Mouse (Mus musculus) heart, embryonic 11.5 days (tissue): ENCODE data around the gene Arv1. TPM values are rescaled to one million over a fixed set of nuclear protein-coding genes. Genes with fewer than 3 reads are reported as not detected.
A peak's percentile ranks its signal among the peaks of the same experiment; 100 is the strongest.

Source experiments
- ATAC-seq: fragments of 200-750 bp; cut with Nextera tagmentation; replicated peaks from 2 replicates; pipeline ENCODE4 v1.8.0; 2017; ENCODE audit warnings: moderate library complexity; ENCODE audit not compliant: insufficient number of reproducible peaks, low FRiP score, low TSS enrichment
- H3K27ac ChIP-seq: fragments of 300-500 bp; sonication (generic); 2 replicates; pipeline ENCODE4 v1.5.1; 2014; ENCODE audit warnings: mild to moderate bottlenecking, low read depth, low read length
- H3K27me3 ChIP-seq: fragments of 300-500 bp; sonication (generic); 2 replicates; pipeline ENCODE4 v1.6.1; 2014; ENCODE audit warnings: mild to moderate bottlenecking, low read length, mixed read lengths; ENCODE audit not compliant: control insufficient read depth, insufficient read depth
- H3K36me3 ChIP-seq: fragments of 300-500 bp; sonication (generic); 2 replicates; pipeline ENCODE4 v1.6.1; 2014; ENCODE audit warnings: mild to moderate bottlenecking, low read length, moderate library complexity, mixed read lengths; ENCODE audit not compliant: control insufficient read depth, insufficient read depth
- H3K4me1 ChIP-seq: fragments of 300-500 bp; sonication (generic); 2 replicates; pipeline ENCODE4 v1.6.1; 2014; ENCODE audit warnings: low read length; ENCODE audit not compliant: control insufficient read depth, insufficient read depth
- H3K4me2 ChIP-seq: fragments of 300-500 bp; sonication (generic); 2 replicates; pipeline ENCODE4 v1.6.1; 2014; ENCODE audit warnings: mild to moderate bottlenecking, moderate library complexity
- H3K4me3 ChIP-seq: fragments of 300-500 bp; sonication (generic); 2 replicates; pipeline ENCODE4 v1.5.1; 2014; ENCODE audit warnings: low read depth, low read length
- H3K9ac ChIP-seq: fragments of 300-500 bp; sonication (generic); 2 replicates; pipeline ENCODE4 v1.6.1; 2014; ENCODE audit warnings: mild to moderate bottlenecking, low read depth, low read length, moderate library complexity
- H3K9me3 ChIP-seq: fragments of 300-500 bp; sonication (generic); replicated peaks from 2 replicates; pipeline ENCODE4 v1.6.1; 2016; ENCODE audit warnings: low read length; ENCODE audit not compliant: control insufficient read depth
- WGBS: fragments of 180-500 bp; shearing (Covaris S2); extraction: QIAGEN DNeasy Blood & Tissue Kit; methylation state at CpG from one replicate; pipeline ENCODE4 v1.1.7; 2014; ENCODE audit not compliant: insufficient replicate concordance; 5-methylcytosine and 5-hydroxymethylcytosine counted together
- polyA plus RNA-seq: library from polyadenylated mRNA; unstranded; fragments of >200 nt; fragmentation: Nextera tagmentation; extraction: Ambion mirVana; gene quantifications from 2 replicates; pipeline ENCODE4 v1.2.1, GENCODE M21; 2014

Gene Arv1
- polyA plus RNA-seq, 1 experiment from 2014 or later = 20.3 TPM

DNA sequence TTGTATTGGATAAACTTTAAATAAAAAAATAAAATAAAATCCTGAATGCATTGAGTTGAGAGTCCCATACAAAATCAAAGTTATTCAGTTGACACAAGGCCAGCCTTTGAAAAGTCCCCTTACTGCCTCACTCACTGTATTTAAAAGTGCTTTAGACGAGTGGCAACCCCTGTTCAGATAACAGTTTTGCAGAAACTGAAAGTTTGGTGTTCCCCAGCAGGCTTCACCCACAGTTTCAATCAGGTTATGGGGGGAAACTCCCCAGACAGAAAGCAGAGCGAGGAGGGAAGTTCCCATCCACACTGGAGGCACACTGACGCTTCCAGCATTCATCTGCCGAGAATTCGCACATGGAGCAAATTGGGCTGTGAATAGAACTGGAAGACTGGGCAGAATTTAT, 34.7 kb downstream of the Arv1 start:
- H3K36me3 ChIP-seq = no peaks in the 10 kb centered on the region
- H3K27me3 ChIP-seq = peaks cover 16% of the 10 kb centered on the region
- H3K4me3 ChIP-seq = no peak overlapping the region
- H3K9me3 ChIP-seq = no peaks in the 10 kb centered on the region
- H3K4me2 ChIP-seq = no peak overlapping the region
- 0 out of 2 replicates have a peak, but pooled peaks cover 3% of the 10 kb centered on the region for H3K4me1 ChIP-seq
- H3K9ac ChIP-seq = no peak overlapping the region
- ATAC-seq = no peak
- no peak overlapping the region for H3K27ac ChIP-seq
- 55% methylated on average over 5 of the region's 5 CpGs for WGBS

- no peak for ATAC-seq
- H3K4me2 ChIP-seq = no peak overlapping the region
- H3K9ac ChIP-seq = no peak overlapping the region
- H3K27ac ChIP-seq = no peak overlapping the region
- H3K27me3 ChIP-seq = no peaks in the 10 kb centered on the region
- H3K36me3 ChIP-seq = no peaks in the 10 kb centered on the region
- H3K9me3 ChIP-seq = no peaks in the 10 kb centered on the region
- H3K4me3 ChIP-seq = no peak overlapping the region
- no peaks in the 10 kb centered on the region for H3K4me1 ChIP-seq
- 48% methylated on average over 3 of the region's 3 CpGs for WGBS
These were observed 36.6 kb downstream of the Arv1 start for GRCm38 (mm10) chr8:124758544-124758943.

- ATAC-seq = no peak
- Histone ChIP-seq H3K27ac (no peak overlapping the region), H3K4me1 (no peaks in the 10 kb centered on the region), H3K27me3 (no peaks in the 10 kb centered on the region), H3K4me2 (no peak overlapping the region), H3K36me3 (no peaks in the 10 kb centered on the region), H3K9ac (no peak overlapping the region), H3K4me3 (no peak overlapping the region), H3K9me3 (no peaks in the 10 kb centered on the region)
- WGBS = 69% methylated on average over 7 of the region's 7 CpGs
These were observed 41.1 kb downstream of the Arv1 start for GRCm38 (mm10) chr8:124763061-124763460.

GRCm38 (mm10) chr8:124772389-124772788, 50.5 kb downstream of the Arv1 start:
- H3K9ac ChIP-seq = no peak overlapping the region
- H3K9me3 ChIP-seq = no peaks in the 10 kb centered on the region
- ATAC-seq = no peak
- H3K27ac ChIP-seq = no peak overlapping the region
- no peak overlapping the region for H3K4me2 ChIP-seq
- H3K36me3 ChIP-seq = no peaks in the 10 kb centered on the region
- no peak overlapping the region for H3K4me3 ChIP-seq
- WGBS = 64% methylated on average over 2 of the region's 2 CpGs
- H3K4me1 ChIP-seq = peaks cover 6% of the 10 kb centered on the region; the same call in 1 of the 2 replicates
- peaks cover 6% of the 10 kb centered on the region for H3K27me3 ChIP-seq

DNA sequence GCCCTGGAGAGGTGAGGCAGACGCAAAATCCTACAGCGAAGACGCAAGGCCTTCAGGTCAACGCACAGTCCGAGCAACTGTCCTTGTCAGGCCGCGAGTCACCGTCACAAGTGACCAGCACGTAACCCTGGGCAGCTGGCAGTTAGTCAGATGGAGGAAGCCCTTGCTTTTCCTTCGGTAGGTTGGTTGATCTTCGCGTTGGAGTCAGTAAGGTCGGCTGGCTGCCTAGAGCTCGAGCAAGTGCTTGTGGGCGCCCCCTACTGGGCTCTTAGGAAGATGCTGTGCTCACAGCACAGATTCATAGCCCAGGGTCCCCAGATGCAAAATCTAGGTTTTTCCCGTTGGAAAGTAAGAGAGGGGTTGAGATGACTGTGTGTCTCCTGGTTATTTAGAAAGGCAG, 53.8 kb downstream of the Arv1 start:
- Histone ChIP-seq H3K9me3 (no peaks in the 10 kb centered on the region), H3K27me3 (peaks cover 6% of the 10 kb centered on the region), H3K9ac (no peak overlapping the region), H3K4me1 (peaks cover 16% of the 10 kb centered on the region), H3K4me3 (0 out of 2 replicates have a peak overlapping the region, but pooled peaks have one; percentile 5), H3K27ac (no peak overlapping the region), H3K4me2 (peak overlapping the region; percentile 51), H3K36me3 (no peaks in the 10 kb centered on the region)
- no peak for ATAC-seq
- WGBS = 16% methylated on average over 16 of the region's 16 CpGs

DNA sequence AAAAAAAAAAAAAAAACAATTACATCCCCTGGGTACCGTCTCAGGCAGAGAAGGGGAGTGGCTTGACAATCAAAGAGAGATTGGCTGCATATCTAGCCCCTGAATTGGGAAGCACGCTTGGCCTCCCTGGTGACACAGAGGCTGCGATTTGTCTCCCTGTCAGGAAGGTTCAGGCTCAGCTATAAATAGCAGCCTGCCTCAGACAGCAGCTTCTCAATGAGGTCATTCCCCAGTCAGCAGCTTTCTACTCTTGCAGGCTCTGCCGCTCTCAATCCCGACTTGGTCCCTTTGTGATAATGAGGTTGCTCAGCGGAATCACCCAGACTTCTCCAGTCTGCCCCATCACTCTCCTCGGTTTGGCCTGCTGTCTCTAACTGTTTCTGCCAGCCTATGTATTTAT, 58.3 kb downstream of the Arv1 start:
- H3K36me3 ChIP-seq = no peaks in the 10 kb centered on the region
- peaks cover 29% of the 10 kb centered on the region for H3K4me1 ChIP-seq
- WGBS = 3% methylated on average over 7 of the region's 7 CpGs
- peak overlapping the region; percentile 62 for H3K9ac ChIP-seq
- no peak overlapping the region; the same call in 1 of the 2 replicates for H3K4me3 ChIP-seq
- peak; percentile 70 for ATAC-seq
- peaks cover 3% of the 10 kb centered on the region for H3K27me3 ChIP-seq
- H3K4me2 ChIP-seq = peak overlapping the region; percentile 27
- H3K9me3 ChIP-seq = no peaks in the 10 kb centered on the region
- H3K27ac ChIP-seq = peak overlapping the region; percentile 91

DNA sequence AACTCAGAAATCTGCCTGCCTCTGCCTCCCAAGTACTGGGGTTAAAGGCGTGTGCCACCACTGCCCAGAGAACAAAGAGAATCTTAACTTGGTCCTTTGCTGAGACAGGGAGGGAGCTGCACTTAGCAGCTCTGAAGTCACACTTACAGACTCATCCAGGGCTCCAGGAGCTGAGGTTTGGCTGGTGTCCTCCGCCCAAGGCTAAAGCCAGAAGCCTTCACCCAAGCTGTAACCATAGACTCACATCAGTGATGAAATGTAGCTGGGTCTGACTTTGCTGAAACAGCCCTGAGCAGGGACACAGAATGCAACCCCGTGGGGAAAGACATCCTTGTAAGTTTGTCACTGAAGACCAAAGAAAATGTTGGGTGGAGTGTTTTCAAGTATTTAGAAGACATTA, 60.5 kb downstream of the Arv1 start:
- H3K27ac ChIP-seq = no peak overlapping the region

DNA sequence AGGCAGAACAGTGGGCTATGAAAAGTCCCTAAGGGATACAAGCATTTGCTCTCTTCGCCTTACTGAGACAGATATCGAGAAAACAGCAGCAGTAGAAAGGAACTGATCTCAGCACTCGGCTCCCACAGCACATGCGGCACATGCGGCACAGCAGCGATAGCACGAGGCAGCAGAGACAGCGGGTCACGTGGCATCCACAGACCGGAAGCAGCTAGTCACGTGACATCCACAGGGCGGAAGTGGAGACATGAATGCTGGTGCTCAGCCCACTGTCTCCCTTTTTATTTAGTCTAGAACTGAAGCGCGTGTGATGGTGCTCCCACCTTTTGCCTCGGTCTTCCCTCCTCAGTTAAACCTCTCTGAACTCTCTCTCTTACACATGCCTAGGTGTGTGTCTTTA, 61.3 kb downstream of the Arv1 start:
- peaks cover 22% of the 10 kb centered on the region for H3K4me1 ChIP-seq
- no peak overlapping the region for H3K9ac ChIP-seq
- H3K27ac ChIP-seq = no peak overlapping the region
- H3K36me3 ChIP-seq = no peaks in the 10 kb centered on the region
- ATAC-seq = no peak
- H3K27me3 ChIP-seq = no peaks in the 10 kb centered on the region
- H3K4me3 ChIP-seq = no peak overlapping the region
- H3K9me3 ChIP-seq = no peaks in the 10 kb centered on the region
- WGBS = 86% methylated on average over 15 of the region's 15 CpGs
- H3K4me2 ChIP-seq = no peak overlapping the region

More for the DNA sequence above, 60.5 kb downstream of the Arv1 start:
- H3K36me3 ChIP-seq = no peaks in the 10 kb centered on the region
- ATAC-seq = no peak
- H3K9me3 ChIP-seq = no peaks in the 10 kb centered on the region
- H3K27me3 ChIP-seq = peaks cover under 1% of the 10 kb centered on the region
- 76% methylated on average over 3 of the region's 3 CpGs for WGBS
- H3K4me3 ChIP-seq = no peak overlapping the region
- H3K9ac ChIP-seq = no peak overlapping the region
- H3K4me2 ChIP-seq = no peak overlapping the region
- peaks cover 22% of the 10 kb centered on the region for H3K4me1 ChIP-seq
